Mouse (Mus musculus) limb, embryonic 13.5 days (tissue): ENCODE results near the gene Ampd1. TPM values are rescaled to one million over a fixed set of nuclear protein-coding genes. Genes with fewer than 3 reads are reported as not detected.

ENCODE experiments used
- ATAC-seq: fragments of 200-750 bp; cut with Nextera tagmentation; 2 replicates; pipeline ENCODE4 v1.8.0; 2017; ENCODE audit warnings: low read depth, moderate number of reproducible peaks, moderate TSS enrichment; ENCODE audit not compliant: low FRiP score
- H3K27ac ChIP-seq: fragments of 300-500 bp; sonication (generic); 2 replicates; pipeline ENCODE4 v1.5.1; 2015; ENCODE audit warnings: inconsistent platforms, mild to moderate bottlenecking, moderate library complexity
- H3K27me3 ChIP-seq: fragments of 300-500 bp; sonication (generic); 2 replicates; pipeline ENCODE4 v1.6.1; 2015; ENCODE audit warnings: mild to moderate bottlenecking, inconsistent platforms
- H3K36me3 ChIP-seq: fragments of 300-500 bp; sonication (generic); 2 replicates; pipeline ENCODE4 v1.6.1; 2015; ENCODE audit warnings: inconsistent platforms, mild to moderate bottlenecking, moderate library complexity
- H3K4me1 ChIP-seq: fragments of 300-500 bp; sonication (generic); 2 replicates; pipeline ENCODE4 v1.6.1; 2015; ENCODE audit warnings: inconsistent platforms
- H3K4me2 ChIP-seq: fragments of 300-500 bp; sonication (generic); replicated peaks from 2 replicates; pipeline ENCODE4 v1.6.1; 2015; ENCODE audit warnings: inconsistent platforms, mild to moderate bottlenecking, moderate library complexity
- H3K4me3 ChIP-seq: fragments of 300-500 bp; sonication (generic); 2 replicates; pipeline ENCODE4 v1.5.1; 2015; ENCODE audit warnings: moderate library complexity, mild to moderate bottlenecking, inconsistent platforms
- H3K9ac ChIP-seq: fragments of 300-500 bp; sonication (generic); 2 replicates; pipeline ENCODE4 v1.6.1; 2015; ENCODE audit warnings: mild to moderate bottlenecking, inconsistent platforms
- H3K9me3 ChIP-seq: fragments of 300-500 bp; sonication (generic); 2 replicates; pipeline ENCODE4 v1.6.1; 2016; ENCODE audit warnings: inconsistent platforms
- WGBS: fragments of 180-500 bp; shearing (Covaris S2); methylation state at CpG from one replicate; pipeline ENCODE4 v1.1.7; 2015; 5-methylcytosine and 5-hydroxymethylcytosine counted together
- polyA plus RNA-seq: library from polyadenylated mRNA; unstranded; fragments of >200 nt; fragmentation: Nextera tagmentation; extraction: Ambion mirVana; gene quantifications from 2 replicates; pipeline ENCODE4 v1.2.1, GENCODE M21; 2015

Gene Ampd1
- polyA plus RNA-seq, 1 experiment from 2014 or later = 1.7 TPM

- WGBS = 72% methylated on average over 5 of the region's 5 CpGs
- H3K4me3 ChIP-seq = no peak overlapping the region
- ATAC-seq = no peak
- H3K9me3 ChIP-seq = no peaks in the 10 kb centered on the region
- peaks cover 3% of the 10 kb centered on the region; the same call in 1 of the 2 replicates for H3K4me1 ChIP-seq
- no peak overlapping the region for H3K9ac ChIP-seq
- peaks cover 4% of the 10 kb centered on the region; the same call in 1 of the 2 replicates for H3K27me3 ChIP-seq
- no peak overlapping the region for H3K27ac ChIP-seq
- H3K36me3 ChIP-seq = no peaks in the 10 kb centered on the region
- H3K4me2 ChIP-seq = no peak overlapping the region
These were observed 38.4 kb downstream of the Ampd1 start for GRCm38 (mm10) chr3:103112216-103112615.

GRCm38 (mm10) chr3:103123636-103124035 lies 49.8 kb downstream of the Ampd1 start:
- H3K27me3 ChIP-seq = no peaks in the 10 kb centered on the region
- WGBS = 81% methylated on average over 3 of the region's 3 CpGs
- H3K27ac ChIP-seq = no peak overlapping the region
- peaks cover 6% of the 10 kb centered on the region; the same call in 1 of the 2 replicates for H3K4me1 ChIP-seq
- H3K9ac ChIP-seq = no peak overlapping the region
- no peak overlapping the region for H3K4me3 ChIP-seq
- ATAC-seq = no peak
- H3K36me3 ChIP-seq = no peaks in the 10 kb centered on the region
- no peak overlapping the region for H3K4me2 ChIP-seq
- H3K9me3 ChIP-seq = no peaks in the 10 kb centered on the region; the same call in 1 of the 2 replicates

- Histone ChIP-seq H3K9me3 (no peaks in the 10 kb centered on the region; the same call in 1 of the 2 replicates), H3K27me3 (no peaks in the 10 kb centered on the region), H3K4me3 (no peak overlapping the region), H3K4me1 (peaks cover 18% of the 10 kb centered on the region), H3K4me2 (no peak overlapping the region), H3K36me3 (no peaks in the 10 kb centered on the region), H3K27ac (no peak overlapping the region), H3K9ac (no peak overlapping the region)
- no peak for ATAC-seq
- 92% methylated on average over 3 of the region's 3 CpGs for WGBS
These were observed 52.3 kb downstream of the Ampd1 start for GRCm38 (mm10) chr3:103126138-103126537.

GRCm38 (mm10) chr3:103127177-103127576 lies 53.4 kb downstream of the Ampd1 start:
- no peaks in the 10 kb centered on the region; the same call in 1 of the 2 replicates for H3K9me3 ChIP-seq
- H3K4me2 ChIP-seq = no peak overlapping the region
- peaks cover 18% of the 10 kb centered on the region for H3K4me1 ChIP-seq
- WGBS = 51% methylated on average over 2 of the region's 2 CpGs
- H3K36me3 ChIP-seq = 0 out of 2 replicates have a peak, but pooled peaks cover 6% of the 10 kb centered on the region
- no peak overlapping the region for H3K4me3 ChIP-seq
- no peaks in the 10 kb centered on the region for H3K27me3 ChIP-seq
- H3K27ac ChIP-seq = no peak overlapping the region
- H3K9ac ChIP-seq = no peak overlapping the region
- no peak for ATAC-seq

- Histone ChIP-seq H3K36me3 (0 out of 2 replicates have a peak, but pooled peaks cover 11% of the 10 kb centered on the region), H3K9ac (no peak overlapping the region), H3K4me1 (peaks cover 17% of the 10 kb centered on the region), H3K4me3 (no peak overlapping the region), H3K9me3 (no peaks in the 10 kb centered on the region; the same call in 1 of the 2 replicates), H3K4me2 (no peak overlapping the region), H3K27ac (no peak overlapping the region), H3K27me3 (no peaks in the 10 kb centered on the region)
- ATAC-seq = no peak
- 76% methylated on average over 5 of the region's 5 CpGs for WGBS
These were observed 53.9 kb downstream of the Ampd1 start for GRCm38 (mm10) chr3:103127721-103128120.

GRCm38 (mm10) chr3:103128251-103128650 lies 54.4 kb downstream of the Ampd1 start:
- no peak overlapping the region for H3K27ac ChIP-seq
- no peak for ATAC-seq
- no peak overlapping the region for H3K4me2 ChIP-seq
- H3K9ac ChIP-seq = no peak overlapping the region
- 50% methylated on average over 4 of the region's 4 CpGs for WGBS
- no peaks in the 10 kb centered on the region for H3K27me3 ChIP-seq
- 0 out of 2 replicates have a peak, but pooled peaks cover 12% of the 10 kb centered on the region for H3K36me3 ChIP-seq
- H3K4me3 ChIP-seq = no peak overlapping the region
- H3K4me1 ChIP-seq = peaks cover 17% of the 10 kb centered on the region
- no peaks in the 10 kb centered on the region; the same call in 1 of the 2 replicates for H3K9me3 ChIP-seq

GRCm38 (mm10) chr3:103129367-103130159 lies 55.7 kb downstream of the Ampd1 start:
- Histone ChIP-seq H3K9ac (no peak overlapping the region), H3K4me3 (no peak overlapping the region), H3K27ac (no peak overlapping the region), H3K4me1 (peaks cover 17% of the 10 kb centered on the region), H3K36me3 (0 out of 2 replicates have a peak, but pooled peaks cover 12% of the 10 kb centered on the region), H3K9me3 (no peaks in the 10 kb centered on the region; the same call in 1 of the 2 replicates), H3K4me2 (no peak overlapping the region; the same call in 1 of the 2 replicates), H3K27me3 (no peaks in the 10 kb centered on the region)
- no peak for ATAC-seq
- 73% methylated on average over 8 of the region's 8 CpGs for WGBS

- ATAC-seq = peak; percentile 61; the same call in 1 of the 2 replicates
- 32% methylated on average over 6 of the region's 6 CpGs for WGBS
- peak overlapping the region; percentile 9; the same call in 1 of the 2 replicates for H3K4me2 ChIP-seq
- H3K4me1 ChIP-seq = peaks cover 17% of the 10 kb centered on the region
- no peak overlapping the region for H3K4me3 ChIP-seq
- H3K27ac ChIP-seq = no peak overlapping the region
- no peaks in the 10 kb centered on the region for H3K27me3 ChIP-seq
- H3K9ac ChIP-seq = no peak overlapping the region
- no peaks in the 10 kb centered on the region for H3K9me3 ChIP-seq
- 0 out of 2 replicates have a peak, but pooled peaks cover 12% of the 10 kb centered on the region for H3K36me3 ChIP-seq
These were observed 56.5 kb downstream of the Ampd1 start for GRCm38 (mm10) chr3:103130236-103130751.

- H3K4me3 ChIP-seq = no peak overlapping the region
- H3K4me2 ChIP-seq = no peak overlapping the region
- H3K9ac ChIP-seq = no peak overlapping the region
- no peaks in the 10 kb centered on the region for H3K27me3 ChIP-seq
- peaks cover 14% of the 10 kb centered on the region; the same call in 1 of the 2 replicates for H3K36me3 ChIP-seq
- H3K4me1 ChIP-seq = peaks cover 21% of the 10 kb centered on the region
- no peaks in the 10 kb centered on the region for H3K9me3 ChIP-seq
- no peak overlapping the region for H3K27ac ChIP-seq
- no peak for ATAC-seq
- 88% methylated on average over 10 of the region's 10 CpGs for WGBS
These were observed 59.3 kb downstream of the Ampd1 start for GRCm38 (mm10) chr3:103133098-103133497.

- H3K36me3 ChIP-seq = peaks cover 19% of the 10 kb centered on the region
- no peak for ATAC-seq
These were observed 62.7 kb downstream of the Ampd1 start for GRCm38 (mm10) chr3:103136414-103137077.

GRCm38 (mm10) chr3:103139047-103139446 lies 65.2 kb downstream of the Ampd1 start:
- Histone ChIP-seq H3K4me3 (no peak overlapping the region), H3K4me1 (peaks cover 15% of the 10 kb centered on the region; the same call in 1 of the 2 replicates), H3K9ac (no peak overlapping the region), H3K4me2 (peak overlapping the region; percentile 20; the same call in 1 of the 2 replicates), H3K27ac (no peak overlapping the region), H3K36me3 (peaks cover 8% of the 10 kb centered on the region), H3K27me3 (no peaks in the 10 kb centered on the region), H3K9me3 (no peaks in the 10 kb centered on the region; the same call in 1 of the 2 replicates)
- WGBS = 52% methylated on average over 8 of the region's 8 CpGs
- no peak for ATAC-seq

More at GRCm38 (mm10) chr3:103136414-103137077, 62.7 kb downstream of the Ampd1 start:
- H3K4me1 ChIP-seq = peaks cover 16% of the 10 kb centered on the region; the same call in 1 of the 2 replicates
- no peaks in the 10 kb centered on the region; the same call in 1 of the 2 replicates for H3K9me3 ChIP-seq
- H3K4me3 ChIP-seq = no peak overlapping the region
- H3K4me2 ChIP-seq = no peak overlapping the region
- no peaks in the 10 kb centered on the region for H3K27me3 ChIP-seq
- 52% methylated on average over 4 of the region's 4 CpGs for WGBS
- no peak overlapping the region for H3K27ac ChIP-seq
- H3K9ac ChIP-seq = no peak overlapping the region
